Mouse (Mus musculus) ovary, postnatal 14 days (tissue): Measurements from ENCODE around the gene Sbk2.

Experiments
- DNase-seq: peaks from one replicate; pipeline ENCODE4 v3.0.0; 2022; ENCODE audit warnings: low spot score

The Sbk2 gene

DNA sequence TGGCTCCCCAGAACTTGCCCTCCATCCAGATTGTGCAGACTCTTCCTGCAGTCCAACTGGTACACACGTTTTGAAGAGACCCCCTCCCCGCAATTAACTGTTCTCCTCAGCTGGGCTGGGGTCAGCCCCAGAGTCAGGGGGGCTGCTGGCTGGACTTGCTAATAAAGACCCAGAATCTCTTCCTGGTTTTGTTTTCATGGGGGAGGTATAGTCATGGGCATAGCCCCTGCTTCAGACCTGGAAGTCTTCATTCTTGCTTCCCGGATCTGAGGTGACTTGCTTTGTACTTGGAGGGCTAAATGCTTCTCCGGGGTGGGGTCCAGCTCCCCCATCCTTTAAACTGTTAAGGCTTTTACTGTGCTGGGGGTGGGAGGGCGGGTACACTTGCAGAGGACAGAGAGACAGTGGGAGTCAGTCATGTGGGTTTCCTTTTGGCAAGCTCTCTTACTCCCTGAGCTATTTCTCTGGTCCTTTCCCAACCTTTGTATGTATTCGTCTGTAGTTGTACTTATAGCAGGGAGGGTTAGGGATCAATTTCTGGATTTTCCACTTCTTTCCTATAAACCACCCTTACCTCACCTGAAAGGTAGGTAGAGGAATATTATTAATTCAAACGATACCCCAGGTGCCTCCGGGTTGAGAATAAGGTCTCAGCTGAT, 42.3 kb downstream of the Sbk2 start, which contains the start of gene Nat14:
Gene Nat14, plus strand, starts transcription at position 205 of the 659 bp plus-strand sequence.
- DNase-seq: no peak

DNA sequence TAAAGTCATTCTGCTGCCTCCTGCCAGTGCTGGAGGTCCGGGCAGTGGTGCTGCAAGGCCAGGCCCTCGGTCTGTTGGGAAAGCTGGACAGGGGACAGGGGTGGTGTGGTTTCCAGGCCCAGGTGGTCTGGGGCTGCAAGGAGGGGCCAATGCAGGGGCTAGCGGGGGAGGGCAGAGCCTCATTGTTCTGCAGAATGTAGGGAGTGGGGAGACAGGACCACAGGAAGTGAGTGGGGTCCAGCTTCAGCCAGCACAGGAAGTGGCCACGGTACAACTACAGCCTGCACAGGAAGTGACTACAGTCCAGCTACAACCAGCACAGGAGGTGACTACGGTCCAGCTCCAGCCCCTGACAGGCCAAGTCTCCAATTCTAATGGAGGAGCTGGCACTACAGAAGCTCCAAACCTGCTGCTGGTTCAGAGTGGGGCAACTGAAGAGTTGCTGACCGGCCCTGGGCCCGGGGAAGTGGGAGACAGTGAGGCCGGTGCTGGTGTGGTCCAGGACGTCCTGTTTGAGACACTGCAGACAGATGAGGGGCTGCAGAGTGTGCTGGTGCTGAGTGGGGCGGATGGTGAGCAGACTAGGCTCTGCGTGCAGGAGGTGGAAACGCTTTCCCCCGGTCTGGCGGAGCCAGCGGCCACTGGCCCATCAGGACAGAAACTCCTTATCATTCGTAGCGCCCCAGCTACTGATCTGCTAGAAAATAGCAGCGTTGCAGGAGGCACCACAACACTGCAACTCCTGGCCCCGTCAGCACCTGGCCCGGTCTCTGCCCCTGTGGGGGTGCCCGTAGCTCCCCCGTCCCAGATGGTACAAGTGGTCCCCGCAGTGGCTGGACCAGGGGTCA, 43.0 kb downstream of the Sbk2 start:
- DNase-seq: no peak

DNA sequence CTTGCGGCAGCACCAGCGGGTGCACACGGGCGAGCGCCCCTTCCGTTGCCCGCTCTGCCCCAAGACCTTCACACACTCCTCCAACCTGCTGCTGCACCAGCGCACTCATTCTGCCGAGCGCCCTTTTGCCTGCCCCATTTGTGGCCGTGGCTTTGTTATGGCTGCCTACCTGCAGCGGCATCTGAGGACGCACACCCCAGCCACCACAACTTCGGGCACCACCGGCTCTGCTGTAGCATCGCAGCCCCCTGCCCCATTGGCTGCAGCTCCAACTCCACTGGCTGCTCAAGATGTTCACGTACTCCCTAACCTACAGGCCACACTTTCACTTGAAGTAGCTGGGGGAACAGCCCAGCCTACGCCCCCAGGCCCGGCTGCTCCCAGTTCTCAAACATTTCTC, 43.7 kb downstream of the Sbk2 start:
- DNase-seq: no peak

- no peak for DNase-seq
Measured at GRCm38 (mm10) chr7:4919971-4920370, 44.2 kb downstream of the Sbk2 start.

DNA sequence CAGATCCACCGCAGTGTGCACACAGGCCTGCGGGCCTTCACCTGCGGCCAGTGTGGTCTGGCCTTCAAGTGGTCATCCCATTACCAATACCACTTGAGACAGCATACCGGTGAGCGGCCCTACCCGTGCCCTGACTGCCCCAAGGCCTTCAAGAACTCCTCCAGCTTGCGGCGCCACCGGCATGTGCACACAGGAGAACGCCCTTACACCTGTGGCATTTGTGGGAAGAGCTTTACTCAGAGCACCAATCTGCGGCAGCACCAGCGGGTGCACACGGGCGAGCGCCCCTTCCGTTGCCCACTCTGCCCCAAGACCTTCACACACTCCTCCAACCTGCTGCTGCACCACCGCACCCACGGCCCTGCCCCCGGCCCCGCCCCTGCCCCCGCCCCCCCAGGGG, 45.1 kb downstream of the Sbk2 start:
- DNase-seq: no peak

- no peak for DNase-seq
Measured at GRCm38 (mm10) chr7:4918681-4919080, 45.5 kb downstream of the Sbk2 start.

DNA sequence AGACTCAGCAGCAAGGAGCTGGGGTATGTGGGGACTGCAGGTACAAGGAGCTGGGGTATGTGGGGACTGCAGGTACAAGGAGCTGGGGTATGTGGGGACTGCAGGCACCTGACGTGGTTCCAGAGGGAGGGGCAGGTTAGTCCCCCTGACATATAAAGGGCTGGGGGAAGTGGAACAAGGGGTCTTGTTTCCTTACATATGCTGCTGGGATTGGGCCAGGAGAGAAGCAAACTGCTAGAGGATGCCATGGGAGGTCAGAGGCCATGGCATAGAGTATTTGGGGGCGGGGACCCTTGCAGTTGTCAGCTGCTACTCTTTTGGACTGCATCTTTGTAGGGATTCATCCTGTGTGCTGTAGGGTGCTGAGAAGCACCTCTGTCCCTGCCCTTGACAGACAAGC, 46.7 kb downstream of the Sbk2 start:
- DNase-seq: no peak

DNA sequence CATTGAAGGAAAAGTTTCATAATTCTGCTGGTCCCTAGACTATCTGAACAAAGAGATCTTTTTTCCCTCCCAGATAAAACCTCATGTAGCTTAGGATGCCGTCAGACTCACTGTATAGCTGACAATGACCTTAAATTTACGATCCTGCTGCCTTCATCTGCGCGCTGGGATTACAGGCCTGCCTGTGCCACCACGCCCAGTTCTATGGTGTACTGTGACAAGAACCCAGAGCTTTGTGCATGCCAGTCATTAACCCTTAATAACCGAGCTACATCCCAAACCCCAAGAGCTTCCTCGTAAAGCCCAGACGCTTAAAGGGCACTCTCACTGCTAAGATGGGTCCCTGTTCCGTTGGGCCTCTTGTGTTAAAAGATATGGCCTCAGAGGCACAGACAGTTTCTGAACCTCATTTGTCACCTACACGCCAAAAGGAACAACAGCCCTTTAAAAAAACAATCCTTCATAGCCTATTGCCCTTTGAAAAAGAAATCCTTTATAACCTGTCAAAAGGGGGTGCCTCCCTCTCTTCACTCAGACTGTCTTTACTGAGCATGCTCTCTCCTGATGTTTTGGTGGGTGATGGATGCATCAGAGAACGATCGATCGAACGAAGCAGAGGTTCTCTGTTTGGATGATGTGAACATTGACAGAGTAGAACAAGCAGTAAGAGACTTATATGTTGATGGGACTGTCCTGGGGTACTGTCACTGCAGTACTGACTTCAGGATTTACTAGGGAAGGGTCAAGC, 48.4 kb downstream of the Sbk2 start:
- DNase-seq: no peak

GRCm38 (mm10) chr7:4915007-4915665, 49.1 kb downstream of the Sbk2 start, which contains the start of gene Zfp628:
TSS of gene Zfp628 (plus strand) at chr7:4915217.
- peak; percentile 95 for DNase-seq

GRCm38 (mm10) chr7:4912248-4912647, 52.0 kb downstream of the Sbk2 start:
- no peak for DNase-seq

GRCm38 (mm10) chr7:4911561-4911960, 52.6 kb downstream of the Sbk2 start:
- DNase-seq: peak; percentile 58

DNA sequence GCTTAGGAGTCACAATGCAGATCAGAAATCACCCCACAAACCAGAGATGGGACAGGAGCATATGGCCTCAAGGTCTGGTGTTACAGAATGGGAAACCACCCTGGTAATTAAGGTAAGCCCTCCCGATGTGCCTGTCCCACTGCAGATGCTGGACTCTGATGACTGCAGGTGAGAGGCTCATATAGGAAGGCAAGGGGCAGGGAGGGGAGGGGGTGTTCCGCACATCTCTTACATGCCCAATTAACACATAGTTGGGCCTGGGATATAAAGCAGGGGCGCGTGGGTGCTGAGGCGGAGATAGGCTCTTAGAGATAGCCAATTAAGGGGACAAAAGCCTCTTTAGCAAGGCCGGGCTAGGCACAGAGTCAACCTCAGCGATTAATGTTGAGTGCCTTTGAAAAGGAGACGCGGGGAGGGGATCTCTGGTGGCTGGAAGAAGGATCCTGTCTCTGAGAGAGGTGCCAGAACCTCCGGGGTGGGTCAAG, 57.7 kb downstream of the Sbk2 start, which contains the start of gene Gm36210:
Gene Gm36210, minus strand, starts transcription at position 51 of the 485 bp plus-strand sequence.
- DNase-seq: no peak

GRCm38 (mm10) chr7:4902404-4902803, 61.8 kb downstream of the Sbk2 start:
- no peak for DNase-seq

DNA sequence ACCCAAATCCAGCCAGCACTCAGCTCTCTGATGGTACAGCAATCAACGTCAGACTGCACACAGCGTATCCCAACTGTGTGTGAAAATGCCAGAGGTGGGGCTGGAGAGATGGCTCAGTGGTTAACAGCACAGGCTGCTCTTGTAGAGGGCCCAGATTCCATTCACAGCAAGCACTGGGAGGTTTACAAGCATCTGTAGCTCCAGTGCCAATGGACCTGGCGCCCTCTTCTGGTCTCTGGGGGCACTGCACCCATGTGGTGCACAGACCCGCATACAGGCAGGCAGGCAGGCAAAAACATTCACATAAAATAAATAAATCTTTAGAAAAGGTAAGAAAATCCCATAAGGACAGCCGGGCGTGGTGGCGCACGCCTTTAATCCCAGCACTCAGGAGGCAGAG, 63.0 kb downstream of the Sbk2 start:
- DNase-seq: no peak

DNA sequence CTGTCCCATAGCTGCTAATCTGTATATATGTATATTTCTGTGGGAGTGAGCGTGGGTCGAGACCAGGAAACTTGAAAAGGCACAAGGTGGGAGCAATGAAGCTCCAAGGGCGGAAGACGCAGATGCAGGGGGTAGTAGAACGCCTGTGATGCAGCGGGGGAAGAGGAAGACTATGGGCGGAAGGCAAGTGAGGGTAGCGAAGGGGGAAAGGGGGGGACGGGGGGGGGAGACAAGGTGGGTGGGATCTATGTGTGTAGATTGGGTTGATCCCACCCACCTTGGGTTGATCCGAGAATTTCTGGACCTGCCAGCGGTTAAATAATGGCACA, 63.7 kb downstream of the Sbk2 start:
- DNase-seq: no peak

DNA sequence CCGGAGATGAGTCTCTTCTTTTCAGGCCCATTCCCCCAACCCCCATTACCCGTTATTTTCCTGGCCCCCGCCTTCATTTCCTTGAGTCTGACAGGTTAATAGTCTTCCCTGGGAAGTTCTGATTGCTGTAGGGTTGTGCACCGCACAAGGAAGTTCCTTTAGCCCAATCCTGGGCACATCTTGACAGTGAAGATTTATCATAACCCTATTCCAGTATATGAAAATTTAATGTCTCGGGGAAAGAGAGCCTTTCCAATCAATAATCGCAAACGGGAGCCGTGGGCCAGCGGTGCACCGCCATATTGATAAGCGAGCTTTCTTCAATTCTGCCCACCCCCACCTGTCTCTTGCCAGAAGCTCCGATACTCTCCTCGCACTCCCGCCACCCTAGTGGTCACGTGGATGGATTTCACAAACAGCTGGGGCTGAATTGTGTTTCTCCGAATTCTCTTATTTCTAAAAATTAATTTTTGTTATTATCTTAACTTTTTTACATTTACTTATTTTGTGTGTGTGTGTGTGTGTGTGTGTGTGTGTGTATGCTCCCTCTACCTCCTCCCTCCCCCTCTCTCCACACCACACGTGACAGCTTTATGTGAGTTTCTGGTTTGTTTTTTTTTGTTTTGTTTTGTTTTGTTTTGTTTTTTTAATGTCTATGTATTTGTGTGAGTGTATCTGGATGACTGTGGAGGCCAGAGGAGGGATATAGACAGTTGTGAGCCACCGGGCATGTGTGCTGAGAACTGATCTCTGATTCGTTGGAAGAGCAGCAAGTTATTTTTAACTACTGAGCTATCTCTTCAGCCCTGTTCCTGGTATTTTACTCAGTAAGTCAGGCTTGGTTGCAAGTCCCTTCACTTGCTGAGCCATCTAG, 64.3 kb downstream of the Sbk2 start:
- no peak for DNase-seq

GRCm38 (mm10) chr7:4898851-4899648, 65.2 kb downstream of the Sbk2 start:
- no peak for DNase-seq

DNA sequence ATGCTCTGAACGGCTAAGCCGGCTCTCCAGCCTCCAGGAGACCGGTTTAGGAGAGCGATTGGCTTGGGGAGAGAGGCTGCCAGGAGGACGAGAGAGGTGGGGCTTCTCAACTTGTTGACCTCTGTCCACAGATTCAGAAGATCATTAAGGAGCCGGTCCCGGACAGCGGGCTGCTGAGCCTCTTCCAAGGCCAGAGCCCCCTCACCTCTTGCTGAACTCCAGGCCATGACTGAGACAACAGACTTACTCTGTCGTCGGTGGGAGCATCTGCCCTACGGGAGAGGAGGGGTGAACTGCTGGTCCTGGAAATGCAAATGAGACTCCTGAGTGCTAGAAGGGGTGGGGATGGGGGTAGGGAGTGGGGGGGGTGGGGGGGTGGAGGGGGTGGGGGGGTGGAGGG, 69.0 kb downstream of the Sbk2 start:
- DNase-seq: no peak
